Mouse (Mus musculus): ENCODE data around the gene Babam2.

DNA sequence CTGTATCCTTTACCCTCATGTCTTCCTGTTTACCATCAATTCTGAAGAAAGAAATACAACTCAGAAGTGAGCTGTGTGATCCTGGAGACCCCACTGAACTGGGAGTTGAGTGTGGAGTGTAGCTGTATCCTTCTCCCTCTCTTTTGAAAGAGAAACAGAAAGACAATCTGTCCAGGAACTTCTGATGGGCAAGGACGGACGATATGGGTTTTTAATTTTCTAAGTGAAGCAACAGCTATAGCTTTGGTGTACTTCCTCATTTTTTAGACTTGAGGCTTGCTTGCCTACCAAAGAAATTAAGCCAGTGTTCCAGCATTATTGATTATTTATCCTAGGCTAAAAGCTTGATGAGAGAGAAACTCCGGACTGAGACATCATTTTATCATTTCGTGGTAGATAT lies 116.6 kb downstream of the Babam2 start:
- TF ChIP-seq POLR2A (IDR thresholded peaks at IDR 0.05; ENCODE audit: borderline replicate concordance, extremely low read depth, insufficient read depth, insufficient read length, poor library complexity, severe bottlenecking) (no peak), CTCF (IDR thresholded peaks at IDR 0.05; ENCODE audit: borderline replicate concordance, extremely low read depth, insufficient read depth, insufficient read length) (no peak)

Data from brain, embryonic 14.5 days (tissue).